ENCODE assay signal across 14 mouse cellular contexts in genomic region chr6:125216898-125217297, GRCm38 (mm10). TPM values are rescaled to one million over a fixed set of nuclear protein-coding genes. Genes with fewer than 3 reads are reported as not detected.
DNase-seq lines count a peak whose midpoint lies in the region; ATAC-seq and TF ChIP-seq lines count a peak whose summit lies in the region.
"Had no signal": no experiment of that assay in that cellular context is flagged by ENCODE, and none has a peak within 500 bp of the region (broad histone marks: within the 10 kb centered on the region; RNA-seq: fewer than 3 reads in every experiment).

No protein-coding gene starts in this region.

- H3K9me3 ChIP-seq in intestine, postnatal 0 days (ENCODE audit: control insufficient read depth), result no peaks in the 10 kb centered on the region
- H3K9me3 ChIP-seq in intestine, embryonic 16.5 days (ENCODE audit: control insufficient read depth, low read length), result no peaks in the 10 kb centered on the region
- H3K9me3 ChIP-seq: embryonic facial prominence, embryonic 13.5 days; heart, embryonic 12.5 days had no signal

- ATAC-seq in cerebellum, adult (ENCODE audit: insufficient number of reproducible peaks, low FRiP score, low TSS enrichment), result no peak
- ATAC-seq in intestine, postnatal 0 days, result no peak
- no peak for ATAC-seq in intestine, embryonic 16.5 days

- peak overlapping the region; percentile 80; the same call in 1 of the 2 replicates for H3K4me2 ChIP-seq in intestine, postnatal 0 days (replicated peaks; ENCODE audit: low read depth)
- H3K4me2 ChIP-seq in intestine, embryonic 16.5 days (ENCODE audit: low read depth, low read length), result no peak overlapping the region

- H3K4me3 ChIP-seq in intestine, postnatal 0 days (ENCODE audit: low read depth, low read length), result no peak overlapping the region
- H3K4me3 ChIP-seq in intestine, embryonic 16.5 days (ENCODE audit: low read length), result no peak overlapping the region
- H3K4me3 ChIP-seq: heart, embryonic 12.5 days had no signal

- no peak for TF ChIP-seq CTCF in intestine, postnatal 0 days (IDR thresholded peaks at IDR 0.05; ENCODE audit: low read depth)

- no peaks in the 10 kb centered on the region for H3K27me3 ChIP-seq in intestine, postnatal 0 days (replicated peaks; ENCODE audit: control insufficient read depth, insufficient read depth, low read length)
- H3K27me3 ChIP-seq in intestine, embryonic 16.5 days (replicated peaks; ENCODE audit: control insufficient read depth, insufficient read depth, low read length), result peaks cover 3% of the 10 kb centered on the region; the same call in 1 of the 2 replicates

- no peaks in the 10 kb centered on the region; the same call in 1 of the 2 replicates for H3K4me1 ChIP-seq in intestine, postnatal 0 days (replicated peaks; ENCODE audit: control insufficient read depth, insufficient read depth, low read length)
- H3K4me1 ChIP-seq in intestine, embryonic 16.5 days (ENCODE audit: control insufficient read depth, insufficient read depth, low read length), result 0 out of 2 replicates have a peak, but pooled peaks cover 3% of the 10 kb centered on the region

- peak; percentile 55 for DNase-seq in cerebellum, adult 11-12 months
- DNase-seq in adrenal gland, postnatal 14 days, result peak; percentile 67
- peak; percentile 24 for DNase-seq in induced T-regulatory cell, adult 2 months (ENCODE audit: low read depth)
- DNase-seq in yolk sac, embryonic 10.5 days (ENCODE audit: low spot score), result no peak
- DNase-seq in layer of hippocampus, adult 8-10 months (ENCODE audit: low spot score in 2 of 2), result no peak
- DNase-seq: B cell, adult 2 months; kidney, adult 11 months; lung, adult 18-20 months; midbrain, embryonic 14.5 days had no signal

- peaks cover 22% of the 10 kb centered on the region for H3K36me3 ChIP-seq in intestine, postnatal 0 days (ENCODE audit: control insufficient read depth, insufficient read depth)
- H3K36me3 ChIP-seq in intestine, embryonic 16.5 days (ENCODE audit: control insufficient read depth, insufficient read depth, low read length), result no peaks in the 10 kb centered on the region
- H3K36me3 ChIP-seq: embryonic facial prominence, embryonic 13.5 days had no signal

- H3K9ac ChIP-seq in intestine, postnatal 0 days (ENCODE audit: low read depth, low read length), result no peak overlapping the region
- no peak overlapping the region for H3K9ac ChIP-seq in intestine, embryonic 16.5 days (ENCODE audit: low read depth, low read length)
- H3K9ac ChIP-seq: embryonic facial prominence, embryonic 13.5 days had no signal

- WGBS in intestine, postnatal 0 days, result 84% methylated on average over 2 of the region's 2 CpGs
- WGBS in intestine, embryonic 16.5 days, result 80% methylated on average over 2 of the region's 2 CpGs

- H3K27ac ChIP-seq in intestine, postnatal 0 days (ENCODE audit: low read depth, low read length), result no peak overlapping the region
- H3K27ac ChIP-seq in intestine, embryonic 16.5 days (ENCODE audit: low read length), result no peak overlapping the region
- H3K27ac ChIP-seq: embryonic facial prominence, embryonic 13.5 days had no signal

RNA-seq across cellular contexts. Expression of gene Vamp1, which starts 1.5 kb away (rescaled TPM):
- 2.7 and 3.4 TPM in 2 replicates for polyA plus RNA-seq in intestine, postnatal 0 days (2015; fragmentation: Nextera tagmentation; extraction: Ambion mirVana)
- 5.0 and 5.9 TPM in 2 replicates for polyA plus RNA-seq in intestine, embryonic 16.5 days (2015; fragmentation: Nextera tagmentation; extraction: Ambion mirVana)
- 31.8 and 42.6 TPM in 2 replicates for total RNA-seq in adrenal gland, postnatal 14 days (2021)
- total RNA-seq in layer of hippocampus, adult 8-10 months (2022), result 100 to 1,000 TPM in 1 of 4 experiments, 10 to 100 TPM in 3; 80.8 to 101 (median 90.5) TPM

RNA-seq across cellular contexts. Expression of gene Tapbpl, which starts 14.8 kb away (rescaled TPM):
- polyA plus RNA-seq in intestine, postnatal 0 days (2015; fragmentation: Nextera tagmentation; extraction: Ambion mirVana), result 25.9 and 26.7 TPM in 2 replicates
- polyA plus RNA-seq in intestine, embryonic 16.5 days (2015; fragmentation: Nextera tagmentation; extraction: Ambion mirVana), result 13.3 and 14.4 TPM in 2 replicates
- 12.6 and 14.0 TPM in 2 replicates for total RNA-seq in adrenal gland, postnatal 14 days (2021)
- 1 to 10 TPM; 4.0 to 6.8 (median 5.0) TPM for total RNA-seq in layer of hippocampus, adult 8-10 months (2022)

RNA-seq across cellular contexts. Expression of gene Cd27, which starts 19.9 kb away (rescaled TPM):
- polyA plus RNA-seq in intestine, postnatal 0 days (2015; fragmentation: Nextera tagmentation; extraction: Ambion mirVana), result 0.78 and 2.1 TPM in 2 replicates
- 2.0 and 2.3 TPM in 2 replicates for polyA plus RNA-seq in intestine, embryonic 16.5 days (2015; fragmentation: Nextera tagmentation; extraction: Ambion mirVana)
- 0.93 and 6.9 TPM in 2 replicates for total RNA-seq in adrenal gland, postnatal 14 days (2021)
- total RNA-seq in layer of hippocampus, adult 8-10 months (2022), result not detected

RNA-seq across cellular contexts. Expression of gene Mrpl51, which starts 25.3 kb away (rescaled TPM):
- 270 and 282 TPM in 2 replicates for polyA plus RNA-seq in intestine, postnatal 0 days (2015; fragmentation: Nextera tagmentation; extraction: Ambion mirVana)
- 267 and 284 TPM in 2 replicates for polyA plus RNA-seq in intestine, embryonic 16.5 days (2015; fragmentation: Nextera tagmentation; extraction: Ambion mirVana)
- 222 and 232 TPM in 2 replicates for total RNA-seq in adrenal gland, postnatal 14 days (2021)
- total RNA-seq in layer of hippocampus, adult 8-10 months (2022), result 10 to 100 TPM; 63.7 to 67.8 (median 64.6) TPM

RNA-seq across cellular contexts. Expression of gene Ncapd2, which starts 25.4 kb away (rescaled TPM):
- polyA plus RNA-seq in intestine, postnatal 0 days (2015; fragmentation: Nextera tagmentation; extraction: Ambion mirVana), result 17.9 and 19.0 TPM in 2 replicates
- polyA plus RNA-seq in intestine, embryonic 16.5 days (2015; fragmentation: Nextera tagmentation; extraction: Ambion mirVana), result 67.8 and 78.0 TPM in 2 replicates
- total RNA-seq in adrenal gland, postnatal 14 days (2021), result 43.2 and 45.2 TPM in 2 replicates
- 10 to 100 TPM; 21.7 to 33.4 (median 23.7) TPM for total RNA-seq in layer of hippocampus, adult 8-10 months (2022)

Comparison
In these comparisons a context has a peak if more than half of its experiments do, and no peak if none do; other contexts are left out.
1. DNase-seq: peak in cerebellum, adult 11-12 months (single experiment), adrenal gland, postnatal 14 days (single experiment) and induced T-regulatory cell, adult 2 months (single experiment); none in yolk sac, embryonic 10.5 days (single experiment) and layer of hippocampus, adult 8-10 months (0 of 2).